Mouse (Mus musculus) erythroblast, embryonic 14.5 days (primary cell): ENCODE measurements around the gene Tgm5.

Experiments used
- GATA1 ChIP-seq: IDR thresholded peaks from 2 replicates; pipeline ENCODE4 v1.6.1; 2012; ENCODE audit warnings: low read length, inconsistent platforms, mixed read lengths
- TAL1 ChIP-seq: IDR thresholded peaks from 3 replicates; pipeline ENCODE4 v1.6.1; 2012; ENCODE audit warnings: low read length, inconsistent platforms, mixed read lengths

GRCm38 (mm10) chr2:121006986-121007385, 78.7 kb downstream of the Tgm5 start:
- TF ChIP-seq GATA1: no peak
- TF ChIP-seq TAL1: no peak
